Mouse (Mus musculus) CH12.LX (cell line): ENCODE data around the gene Dhx37. TPM values are rescaled to one million over a fixed set of nuclear protein-coding genes. Genes with fewer than 3 reads are reported as not detected.
"Not testable (repeated sequence)": the region's sequence is repeated elsewhere in the genome, so short reads cannot be mapped to it uniquely, and the experiment has no call there.

Experiments used
- DNase-seq: peaks from one replicate; pipeline ENCODE4 v3.0.0-alpha.2; 2013; ENCODE audit errors: extremely low read depth
- H3K27ac ChIP-seq: 2 replicates; pipeline ENCODE4 v1.5.1; 2012; ENCODE audit warnings: low read depth, mild to moderate bottlenecking, control low read depth, moderate library complexity; ENCODE audit not compliant: insufficient read depth
- H3K27me3 ChIP-seq: replicated peaks from 2 replicates; pipeline ENCODE3; 2012; ENCODE audit warnings: inconsistent platforms
- H3K36me3 ChIP-seq, 2 experiments: replicated peaks in 1 of 2; 2 replicates each; pipeline versions ENCODE3 to v1.6.1; 2012; ENCODE audit warnings: inconsistent platforms in 1 of 2, low read length in 1 of 2, mild to moderate bottlenecking in 1 of 2, mixed read lengths in 1 of 2, moderate library complexity in 1 of 2; ENCODE audit not compliant: control insufficient read depth in 1 of 2, insufficient read depth in 1 of 2
- H3K4me1 ChIP-seq, 2 experiments: 2 replicates each; pipeline ENCODE4 v1.6.1; 2012; ENCODE audit warnings: inconsistent platforms in 1 of 2, moderate library complexity in 1 of 2; ENCODE audit not compliant: insufficient read depth in 2 of 2, control insufficient read depth in 1 of 2
- H3K4me2 ChIP-seq: 2 replicates; pipeline ENCODE4 v1.6.1; 2012; ENCODE audit warnings: low read depth, mild to moderate bottlenecking, control low read depth; ENCODE audit not compliant: poor library complexity, insufficient read depth, severe bottlenecking
- H3K4me3 ChIP-seq, 3 experiments: fragments of 150-350 bp in 1 of 3; sonication (generic) in 1 of 3; replicated peaks in 1 of 3; 2 replicates each; pipeline versions ENCODE3 to v1.5.1; 2011 to 2012; ENCODE audit warnings: low read depth in 2 of 3, low read length in 2 of 3, mild to moderate bottlenecking in 2 of 3, moderate library complexity in 2 of 3, control low read depth in 1 of 3, improper control_type of control experiment in 1 of 3, inconsistent platforms in 1 of 3, mixed read lengths in 1 of 3; ENCODE audit not compliant: poor library complexity in 1 of 3
- H3K79me2 ChIP-seq: replicated peaks from 2 replicates; pipeline ENCODE4 v1.6.1; 2012; ENCODE audit warnings: mild to moderate bottlenecking, moderate library complexity; ENCODE audit not compliant: control insufficient read depth, poor library complexity, insufficient read depth, severe bottlenecking; ENCODE audit errors: extremely low read depth
- H3K9ac ChIP-seq: 2 replicates; pipeline ENCODE4 v1.6.1; 2012; ENCODE audit warnings: low read depth, mild to moderate bottlenecking, control low read depth, moderate library complexity; ENCODE audit not compliant: insufficient read depth
- H3K9me3 ChIP-seq: replicated peaks from 2 replicates; pipeline ENCODE3; 2012; ENCODE audit warnings: low read length, inconsistent platforms, mixed read lengths
- BHLHE40 ChIP-seq: IDR thresholded peaks from 2 replicates; pipeline ENCODE4 v1.6.1; 2011; ENCODE audit warnings: mild to moderate bottlenecking, low read depth, low read length, improper control_type of control experiment
- CHD1 ChIP-seq: IDR thresholded peaks from 2 replicates; pipeline ENCODE4 v1.6.1; 2012; ENCODE audit warnings: low read depth, low read length, improper control_type of control experiment, inconsistent platforms
- ELF1 ChIP-seq: IDR thresholded peaks from 2 replicates; pipeline ENCODE4 v1.6.1; 2014; ENCODE audit warnings: low read depth, mild to moderate bottlenecking, inconsistent platforms, low read length, improper control_type of control experiment
- ETS1 ChIP-seq: conservative IDR thresholded peaks from 2 replicates; pipeline ENCODE4 v1.6.1; 2012; ENCODE audit warnings: low read depth, mild to moderate bottlenecking, inconsistent platforms, low read length, improper control_type of control experiment, moderate library complexity
- HCFC1 ChIP-seq: IDR thresholded peaks from 2 replicates; pipeline ENCODE4 v1.6.1; 2012; ENCODE audit warnings: low read depth, mild to moderate bottlenecking, inconsistent platforms, low read length, improper control_type of control experiment
- JUN ChIP-seq: IDR thresholded peaks from 2 replicates; pipeline ENCODE4 v1.6.1; 2011; ENCODE audit warnings: low read depth, mild to moderate bottlenecking, low read length, improper control_type of control experiment, moderate library complexity; ENCODE audit not compliant: insufficient read depth
- MAZ ChIP-seq: IDR thresholded peaks from 2 replicates; pipeline ENCODE4 v1.6.1; 2012; ENCODE audit warnings: low read depth, mild to moderate bottlenecking, inconsistent platforms, low read length, improper control_type of control experiment, moderate library complexity
- PAX5 ChIP-seq: IDR thresholded peaks from 2 replicates; pipeline ENCODE4 v1.6.1; 2012; ENCODE audit warnings: low read length, inconsistent platforms, mixed read lengths
- RCOR1 ChIP-seq: conservative IDR thresholded peaks from 2 replicates; pipeline ENCODE4 v1.6.1; 2012; ENCODE audit warnings: low read depth, mild to moderate bottlenecking, inconsistent platforms, low read length, improper control_type of control experiment
- TBP ChIP-seq: conservative IDR thresholded peaks from 2 replicates; pipeline ENCODE4 v1.6.1; 2011; ENCODE audit warnings: low read depth, low read length, improper control_type of control experiment
- USF1 ChIP-seq: IDR thresholded peaks from 2 replicates; pipeline ENCODE4 v1.6.1; 2014; ENCODE audit warnings: low read depth, mild to moderate bottlenecking, inconsistent platforms, low read length, improper control_type of control experiment
- USF2 ChIP-seq: conservative IDR thresholded peaks from 2 replicates; pipeline ENCODE4 v1.6.1; 2011; ENCODE audit warnings: low read depth, low read length, improper control_type of control experiment
- ZMIZ1 ChIP-seq: IDR thresholded peaks from 2 replicates; pipeline ENCODE4 v1.6.1; 2012; ENCODE audit warnings: low read depth, mild to moderate bottlenecking, inconsistent platforms, low read length, improper control_type of control experiment
- ZNF384 ChIP-seq: IDR thresholded peaks from 2 replicates; pipeline ENCODE4 v1.6.1; 2012; ENCODE audit warnings: low read depth, low read length, improper control_type of control experiment, inconsistent platforms
- dilution Hi-C: fragments of 300-500 bp; cut with MboI; formaldehyde crosslinking; loops from 2 replicates; pipeline ENCODE4 v1.14.3; 2020; ENCODE audit warnings: low sequenced_read_pairs; ENCODE audit not compliant: extremely low pct_unique_long_range_greater_than_20kb, extremely low pct_ligation_motif_present
- in situ Hi-C: fragments of 300-500 bp; cut with MboI; formaldehyde crosslinking; loops from 3 replicates; pipeline ENCODE4 v1.14.3; 2019; ENCODE audit warnings: low sequenced_read_pairs, low pct_ligation_motif_present, low pct_unique_long_range_greater_than_20kb, mixed read lengths
- polyA plus RNA-seq: library from polyadenylated mRNA; unstranded; fragments of >175 nt; gene quantifications from 2 replicates; pipeline ENCODE4 v1.2.1, GENCODE M21; 2012; ENCODE audit warnings: low read depth; ENCODE audit not compliant: insufficient read length
- total RNA-seq, 2 experiments: library from RNA; depleted of rRNA; stranded (reverse); fragments of 300-350 nt in 1 of 2; fragments of >200 nt in 1 of 2; gene quantifications; 2 replicates each; pipeline ENCODE4 v1.2.3; 2012 to 2014

Gene Dhx37
- total and polyA plus RNA-seq, 3 experiments: 21.0 to 36.9 (median 26.0) TPM

DNA sequence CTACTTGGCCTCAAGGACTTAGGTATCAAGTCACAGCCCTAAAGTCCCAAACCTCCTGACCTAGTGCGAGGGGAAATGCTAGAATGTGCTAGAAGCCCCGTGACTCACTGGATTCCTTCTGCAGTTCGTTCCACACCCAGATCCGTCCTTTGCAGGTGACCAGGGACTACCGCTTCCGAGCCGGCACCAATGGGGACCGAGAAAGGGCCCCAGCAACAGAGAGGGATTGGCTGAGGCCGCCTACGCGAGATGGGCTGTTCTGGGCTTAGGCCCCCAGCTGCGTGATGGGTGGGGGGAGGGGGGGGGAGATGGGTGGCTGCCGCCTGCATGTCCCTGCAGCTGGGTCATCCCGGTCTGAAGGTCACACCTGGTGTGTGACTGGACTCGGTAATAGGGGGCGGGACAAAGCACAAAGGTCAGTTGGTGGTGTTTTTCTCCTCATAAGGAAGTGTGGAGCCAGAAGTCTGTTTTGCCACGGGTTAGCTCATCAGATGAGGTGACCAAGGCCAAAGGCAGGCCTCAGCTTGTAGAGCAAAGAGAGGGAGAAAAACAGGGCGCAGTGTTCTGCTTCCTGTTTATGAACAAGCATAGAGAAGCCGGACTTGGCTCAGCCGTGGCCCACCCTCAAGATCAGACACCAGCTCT, 40.8 kb downstream of the Dhx37 start (continued):
- peak; percentile 67 for TF ChIP-seq USF2
- peak; percentile 87 for TF ChIP-seq ELF1
- 0 out of 2 replicates have a peak, but pooled peaks have one; percentile 32 for TF ChIP-seq RCOR1
- TF ChIP-seq CHD1: peak; percentile 98
- peak; percentile 91 for TF ChIP-seq ETS1
- TF ChIP-seq ZNF384: no peak

DNA sequence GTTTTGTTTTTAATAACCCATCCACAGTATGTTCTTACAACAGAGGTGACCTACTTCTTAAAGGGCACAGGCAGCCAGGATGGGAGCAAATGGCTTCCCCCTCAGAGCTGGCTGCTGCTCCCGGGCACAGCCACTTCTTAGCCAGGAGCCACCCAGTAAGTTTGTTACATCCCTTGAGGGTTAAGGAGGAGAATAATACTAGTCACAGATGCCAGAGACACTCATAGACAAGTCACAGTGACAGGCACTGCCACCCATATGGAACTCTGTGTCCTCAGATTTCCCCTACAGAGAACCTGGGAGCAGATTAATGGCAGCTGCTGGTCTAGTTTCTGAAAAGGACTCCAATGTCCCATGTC, 41.3 kb downstream of the Dhx37 start:
- peaks cover 9 to 11% of the 10 kb centered on the region in 2 experiments for H3K36me3 ChIP-seq
- dilution Hi-C loops: no loop called here
- H3K27me3 ChIP-seq: no peaks in the 10 kb centered on the region
- peaks cover 17% of the 10 kb centered on the region for H3K79me2 ChIP-seq
- peak overlapping the region; percentile 88 for H3K9ac ChIP-seq
- in situ Hi-C loops: no loop called here
- H3K27ac ChIP-seq: peak overlapping the region; percentile 99
- no peak for DNase-seq
- TF ChIP-seq ELF1 (no peak), PAX5 (no peak), ZMIZ1 (peak; percentile 61; the same call in 1 of the 2 replicates), BHLHE40 (no peak), USF1 (no peak), JUN (no peak), MAZ (no peak), CHD1 (no peak), HCFC1 (no peak)
- TF ChIP-seq, all 38 proteins: peak for 1
- Histone ChIP-seq H3K4me2 (peak overlapping the region; percentile 78), H3K9me3 (no peaks in the 10 kb centered on the region), H3K4me3 (peak overlapping the region; percentile 24 to 48 (median 42)), H3K4me1 (peaks cover 6 to 32% of the 10 kb centered on the region in 2 experiments; a peak in 3 of 4 replicates)

DNA sequence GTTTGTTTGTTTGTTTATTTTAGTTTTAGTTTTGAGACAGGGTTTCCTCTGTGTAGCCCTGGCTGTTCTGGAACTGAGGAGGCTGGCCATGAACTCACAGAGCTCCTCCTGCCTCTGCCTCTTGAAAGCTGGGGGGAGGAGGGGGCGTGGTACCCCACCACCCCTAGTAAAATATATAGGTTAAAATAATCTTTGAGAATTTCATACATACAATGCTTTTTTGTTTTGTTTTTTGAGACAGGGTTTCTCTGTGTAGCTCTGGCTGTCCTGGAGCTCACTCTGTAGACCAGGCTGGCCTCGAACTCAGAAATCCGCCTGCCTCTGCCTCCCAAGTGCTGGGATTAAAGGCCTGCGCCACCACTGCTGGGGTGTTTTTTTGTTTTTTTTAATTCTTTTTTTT, 41.7 kb downstream of the Dhx37 start:
- H3K27me3 ChIP-seq, H3K9me3 ChIP-seq: not testable (repeated sequence)
- 0 out of 2 replicates have a peak, but pooled peaks have one; percentile 4 for TF ChIP-seq TBP
- TF ChIP-seq, all 38 proteins: peak for 1; not testable (repeated sequence) for 37
- Histone ChIP-seq H3K79me2 (peaks cover 17% of the 10 kb centered on the region), H3K9ac (peak overlapping the region; percentile 88), H3K27ac (peak overlapping the region; percentile 93; the same call in 1 of the 2 replicates), H3K4me1 (peaks cover 6 to 32% of the 10 kb centered on the region in 2 experiments; a peak in 3 of 4 replicates), H3K36me3 (peaks cover 10 to 12% of the 10 kb centered on the region in 2 experiments), H3K4me2 (peak overlapping the region; percentile 78; the same call in 1 of the 2 replicates), H3K4me3 (peak overlapping the region in 1 of 3 experiments; percentile 10)
- dilution Hi-C loops, in situ Hi-C loops, DNase-seq: not testable (repeated sequence)
